Mouse (Mus musculus) MEL (cell line): Measurements from ENCODE around the gene Bnip2. TPM values are rescaled to one million over a fixed set of nuclear protein-coding genes. Genes with fewer than 3 reads are reported as not detected.

Experiments
- DNase-seq: peaks from one replicate; pipeline ENCODE4 v3.0.0; 2011; ENCODE audit warnings: low read depth, low spot score
- H3K27ac ChIP-seq: 2 replicates; pipeline ENCODE4 v1.5.1; 2012; ENCODE audit warnings: low read depth, mild to moderate bottlenecking, control low read depth, low read length, moderate library complexity; ENCODE audit not compliant: control insufficient read depth
- H3K27me3 ChIP-seq, 2 experiments: fragments of 150-350 bp in 1 of 2; sonication (generic) in 1 of 2; 2 replicates each; pipeline ENCODE4 v1.6.1; 2012; ENCODE audit warnings: low read length in 2 of 2, mild to moderate bottlenecking in 2 of 2, improper control_type of control experiment in 1 of 2, moderate library complexity in 1 of 2; ENCODE audit not compliant: insufficient read depth in 2 of 2, control insufficient read depth in 1 of 2
- H3K36me3 ChIP-seq, 2 experiments: 2 replicates each; pipeline ENCODE4 v1.6.1; 2012 to 2014; ENCODE audit warnings: low read length in 2 of 2, improper control_type of control experiment in 1 of 2, inconsistent platforms in 1 of 2, mild to moderate bottlenecking in 1 of 2; ENCODE audit not compliant: insufficient read depth in 2 of 2, control insufficient read depth in 1 of 2
- H3K4me1 ChIP-seq, 2 experiments: fragments of 150-350 bp in 1 of 2; sonication (generic) in 1 of 2; 2 replicates each; pipeline ENCODE4 v1.6.1; 2012; ENCODE audit warnings: low read length in 2 of 2, improper control_type of control experiment in 1 of 2, mild to moderate bottlenecking in 1 of 2; ENCODE audit not compliant: insufficient read depth in 2 of 2, control insufficient read depth in 1 of 2
- H3K4me3 ChIP-seq, 2 experiments: fragments of 150-350 bp in 1 of 2; sonication (generic) in 1 of 2; 2 replicates each; pipeline ENCODE4 v1.5.1; 2012; ENCODE audit warnings: low read depth in 2 of 2, low read length in 2 of 2, mild to moderate bottlenecking in 2 of 2, moderate library complexity in 2 of 2, control low read depth in 1 of 2, improper control_type of control experiment in 1 of 2; ENCODE audit not compliant: control insufficient read depth in 1 of 2, insufficient read depth in 1 of 2
- H3K79me2 ChIP-seq: 2 replicates; pipeline ENCODE4 v1.6.1; 2012; ENCODE audit warnings: mild to moderate bottlenecking, low read length, moderate library complexity; ENCODE audit not compliant: control insufficient read depth, poor library complexity, insufficient read depth
- H3K9ac ChIP-seq: 2 replicates; pipeline ENCODE4 v1.6.1; 2012; ENCODE audit warnings: low read depth, mild to moderate bottlenecking, control low read depth, low read length, moderate library complexity; ENCODE audit not compliant: control insufficient read depth, poor library complexity, severe bottlenecking
- H3K9me3 ChIP-seq: fragments of 150-350 bp; sonication (generic); replicated peaks from 2 replicates; pipeline ENCODE4 v1.6.1; 2012; ENCODE audit warnings: mild to moderate bottlenecking, low read length, improper control_type of control experiment, moderate library complexity; ENCODE audit not compliant: insufficient read depth
- BHLHE40 ChIP-seq: IDR thresholded peaks from 2 replicates; pipeline ENCODE4 v1.6.1; 2012; ENCODE audit warnings: low read depth, mild to moderate bottlenecking, inconsistent platforms, low read length, improper control_type of control experiment, borderline replicate concordance
- CHD1 ChIP-seq: IDR thresholded peaks from 2 replicates; pipeline ENCODE4 v1.6.1; 2012; ENCODE audit warnings: low read depth, mild to moderate bottlenecking, inconsistent platforms, low read length, improper control_type of control experiment
- CHD2 ChIP-seq: IDR thresholded peaks from 2 replicates; pipeline ENCODE4 v1.6.1; 2011; ENCODE audit warnings: low read length, improper control_type of control experiment
- CTCF ChIP-seq, 3 experiments: IDR thresholded peaks in 2 of 3; conservative IDR thresholded peaks in 1 of 3; 2 replicates each; pipeline ENCODE4 v1.5.1; 2011 to 2012; ENCODE audit warnings: low read length in 3 of 3, low read depth in 2 of 3, mild to moderate bottlenecking in 2 of 3, improper control_type of control experiment in 1 of 3, inconsistent platforms in 1 of 3, mixed read lengths in 1 of 3, moderate library complexity in 1 of 3; ENCODE audit not compliant: control insufficient read depth in 1 of 3, insufficient read depth in 1 of 3, poor library complexity in 1 of 3, severe bottlenecking in 1 of 3
- E2F4 ChIP-seq: IDR thresholded peaks from 2 replicates; pipeline ENCODE4 v1.6.1; 2011; ENCODE audit warnings: low read depth, low read length, improper control_type of control experiment, borderline replicate concordance
- ELF1 ChIP-seq: IDR thresholded peaks from 2 replicates; pipeline ENCODE4 v1.6.1; 2014; ENCODE audit warnings: low read depth, mild to moderate bottlenecking, inconsistent platforms, low read length, improper control_type of control experiment, moderate library complexity
- EP300 ChIP-seq, 2 experiments: IDR thresholded peaks; 2 replicates each; pipeline ENCODE4 v1.6.1; 2011; ENCODE audit warnings: improper control_type of control experiment in 2 of 2, low read length in 2 of 2, low read depth in 1 of 2, mild to moderate bottlenecking in 1 of 2
- ETS1 ChIP-seq: IDR thresholded peaks from 2 replicates; pipeline ENCODE4 v1.6.1; 2012; ENCODE audit warnings: low read depth, mild to moderate bottlenecking, inconsistent platforms, low read length, improper control_type of control experiment, moderate library complexity
- HCFC1 ChIP-seq: IDR thresholded peaks from 2 replicates; pipeline ENCODE4 v1.6.1; 2012; ENCODE audit warnings: low read depth, mild to moderate bottlenecking, inconsistent platforms, low read length, improper control_type of control experiment, moderate library complexity
- JUND ChIP-seq: IDR thresholded peaks from 2 replicates; pipeline ENCODE4 v1.6.1; 2011; ENCODE audit warnings: low read depth, mild to moderate bottlenecking, improper control_type of control experiment, low read length
- KAT2A ChIP-seq: conservative IDR thresholded peaks from 2 replicates; pipeline ENCODE4 v1.6.1; 2012; ENCODE audit warnings: low read depth, low read length, improper control_type of control experiment, inconsistent platforms
- MAFK ChIP-seq: IDR thresholded peaks from 2 replicates; pipeline ENCODE4 v1.6.1; 2011; ENCODE audit warnings: low read depth, mild to moderate bottlenecking, low read length, improper control_type of control experiment, borderline replicate concordance
- MAX ChIP-seq: IDR thresholded peaks from 2 replicates; pipeline ENCODE4 v1.6.1; 2011; ENCODE audit warnings: low read length, improper control_type of control experiment
- MAZ ChIP-seq: IDR thresholded peaks from 2 replicates; pipeline ENCODE4 v1.6.1; 2012; ENCODE audit warnings: low read depth, mild to moderate bottlenecking, inconsistent platforms, low read length, improper control_type of control experiment
- MEF2A ChIP-seq: IDR thresholded peaks from 2 replicates; pipeline ENCODE4 v1.6.1; 2014; ENCODE audit warnings: low read depth, mild to moderate bottlenecking, inconsistent platforms, low read length, improper control_type of control experiment; ENCODE audit not compliant: poor library complexity, insufficient replicate concordance, severe bottlenecking; ENCODE audit errors: extremely low read depth
- MXI1 ChIP-seq: IDR thresholded peaks from 2 replicates; pipeline ENCODE4 v1.6.1; 2011; ENCODE audit warnings: mild to moderate bottlenecking, low read depth, low read length, improper control_type of control experiment
- MYB ChIP-seq: IDR thresholded peaks from 2 replicates; pipeline ENCODE4 v1.6.1; 2011; ENCODE audit warnings: mild to moderate bottlenecking, low read depth, low read length, improper control_type of control experiment
- NELFE ChIP-seq: IDR thresholded peaks from 2 replicates; pipeline ENCODE4 v1.6.1; 2011; ENCODE audit warnings: low read depth, low read length, improper control_type of control experiment
- NRF1 ChIP-seq: IDR thresholded peaks from 2 replicates; pipeline ENCODE4 v1.6.1; 2014; ENCODE audit warnings: low read depth, mild to moderate bottlenecking, inconsistent platforms, low read length, improper control_type of control experiment, moderate library complexity; ENCODE audit not compliant: poor library complexity, insufficient read depth, severe bottlenecking
- POLR2A ChIP-seq, 2 experiments: IDR thresholded peaks; 2 replicates each; pipeline ENCODE4 v1.6.1; 2011 to 2012; ENCODE audit warnings: low read length in 2 of 2, mild to moderate bottlenecking in 2 of 2, control low read depth in 1 of 2, improper control_type of control experiment in 1 of 2, low read depth in 1 of 2, moderate library complexity in 1 of 2; ENCODE audit not compliant: control insufficient read depth in 1 of 2, insufficient read depth in 1 of 2, poor library complexity in 1 of 2
- POLR2AphosphoS2 ChIP-seq: IDR thresholded peaks from 2 replicates; pipeline ENCODE4 v1.6.1; 2011; ENCODE audit warnings: low read length, improper control_type of control experiment
- RAD21 ChIP-seq: IDR thresholded peaks from 2 replicates; pipeline ENCODE4 v1.6.1; 2011; ENCODE audit warnings: mild to moderate bottlenecking, low read depth, low read length, improper control_type of control experiment
- RCOR1 ChIP-seq: IDR thresholded peaks from 2 replicates; pipeline ENCODE4 v1.6.1; 2012; ENCODE audit warnings: low read depth, mild to moderate bottlenecking, inconsistent platforms, low read length, improper control_type of control experiment
- SIN3A ChIP-seq: IDR thresholded peaks from 2 replicates; pipeline ENCODE4 v1.6.1; 2012; ENCODE audit warnings: low read length, improper control_type of control experiment, inconsistent platforms
- SMC3 ChIP-seq: IDR thresholded peaks from 2 replicates; pipeline ENCODE4 v1.6.1; 2011; ENCODE audit warnings: low read depth, low read length, improper control_type of control experiment
- TAL1 ChIP-seq: IDR thresholded peaks from 2 replicates; pipeline ENCODE4 v1.6.1; 2012; ENCODE audit warnings: mild to moderate bottlenecking, inconsistent platforms, low read length, moderate library complexity, mixed read lengths
- TBP ChIP-seq: IDR thresholded peaks from 2 replicates; pipeline ENCODE4 v1.8.0; 2011; ENCODE audit warnings: low read depth, low read length, improper control_type of control experiment
- TCF12 ChIP-seq: IDR thresholded peaks from 2 replicates; pipeline ENCODE4 v1.6.1; 2014; ENCODE audit warnings: low read depth, mild to moderate bottlenecking, inconsistent platforms, low read length, improper control_type of control experiment, moderate library complexity
- UBTF ChIP-seq: IDR thresholded peaks from 2 replicates; pipeline ENCODE4 v1.6.1; 2012; ENCODE audit warnings: low read depth, mild to moderate bottlenecking, inconsistent platforms, low read length, improper control_type of control experiment, moderate library complexity, borderline replicate concordance; ENCODE audit not compliant: insufficient read depth
- USF2 ChIP-seq, 2 experiments: IDR thresholded peaks; 2 replicates each; pipeline ENCODE4 v1.6.1; 2011 to 2012; ENCODE audit warnings: improper control_type of control experiment in 2 of 2, low read length in 2 of 2, borderline replicate concordance in 1 of 2, inconsistent platforms in 1 of 2, low read depth in 1 of 2, mild to moderate bottlenecking in 1 of 2; ENCODE audit not compliant: insufficient read depth in 1 of 2
- ZMIZ1 ChIP-seq: IDR thresholded peaks from 2 replicates; pipeline ENCODE4 v1.6.1; 2012; ENCODE audit warnings: low read depth, mild to moderate bottlenecking, inconsistent platforms, low read length, improper control_type of control experiment, moderate library complexity
- polyA plus RNA-seq, 2 experiments: library from polyadenylated mRNA; stranded (reverse) in 1 of 2; unstranded in 1 of 2; fragments of >175 nt in 1 of 2; fragments of >200 nt in 1 of 2; gene quantifications; 2 replicates each; pipeline versions ENCODE4 v1.2.1 to v1.2.4; 2012; ENCODE audit warnings: low replicate concordance in 2 of 2, low read depth in 1 of 2; ENCODE audit not compliant: insufficient read length in 2 of 2, insufficient read depth in 1 of 2, missing spikeins in 1 of 2
- total RNA-seq: library from RNA; depleted of rRNA; stranded (reverse); fragments of 300-350 nt; gene quantifications from 2 replicates; pipeline ENCODE4 v1.2.3, GENCODE M21; 2012

Bnip2 gene
- total and polyA plus RNA-seq, 3 experiments, result 49.7 to 57.2 TPM; not detected in 1

DNA sequence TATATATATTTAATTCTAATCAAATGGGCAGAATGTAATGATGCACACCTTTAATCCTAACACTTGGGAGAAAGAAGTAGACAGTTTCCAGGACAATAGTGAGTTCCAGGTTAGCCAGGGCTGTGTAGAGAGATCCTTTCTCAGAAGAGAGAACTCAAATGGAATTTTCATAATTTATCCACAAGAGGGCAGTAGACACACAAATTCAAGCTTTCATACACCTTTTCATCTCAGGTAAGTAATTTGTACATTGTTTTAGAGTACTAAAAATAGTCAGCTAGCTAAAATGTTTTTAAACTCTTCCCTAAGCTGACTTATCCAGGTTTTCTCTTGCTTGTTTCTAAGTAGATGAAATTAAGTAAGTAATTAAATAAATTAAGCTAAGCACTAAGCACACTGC is 29.6 kb downstream of the Bnip2 start:
- H3K9ac ChIP-seq, result no peak overlapping the region
- peak; percentile 48 for DNase-seq
- H3K4me1 ChIP-seq, result peaks cover 2 to 19% of the 10 kb centered on the region in 2 experiments
- no peak overlapping the region for H3K27ac ChIP-seq
- peaks cover 16 to 34% of the 10 kb centered on the region in 2 experiments for H3K36me3 ChIP-seq
- TF ChIP-seq CTCF (IDR thresholded peaks at IDR 0.05 in 2 of 3, conservative IDR thresholded peaks at IDR 0.05 in 1 of 3; ENCODE audit: control insufficient read depth in 1 of 3, insufficient read depth in 1 of 3, low read depth in 2 of 3, low read length in 3 of 3, poor library complexity in 1 of 3, severe bottlenecking in 1 of 3) (peak in 2 of 3 experiments; percentile 38 to 57; a peak in 4 of 6 replicates), MAFK (no peak), MAX (no peak), EP300 (IDR thresholded peaks at IDR 0.05; ENCODE audit: low read depth in 1 of 2, low read length in 2 of 2) (no peak), ETS1 (no peak), SMC3 (peak; percentile 41), MYB (no peak), TCF12 (no peak), RCOR1 (no peak), ELF1 (no peak), POLR2AphosphoS2 (no peak), RAD21 (peak; percentile 43)
- no peaks in the 10 kb centered on the region for H3K27me3 ChIP-seq
- peaks cover 6% of the 10 kb centered on the region for H3K79me2 ChIP-seq
- no peak overlapping the region for H3K4me3 ChIP-seq
- no peaks in the 10 kb centered on the region for H3K9me3 ChIP-seq

DNA sequence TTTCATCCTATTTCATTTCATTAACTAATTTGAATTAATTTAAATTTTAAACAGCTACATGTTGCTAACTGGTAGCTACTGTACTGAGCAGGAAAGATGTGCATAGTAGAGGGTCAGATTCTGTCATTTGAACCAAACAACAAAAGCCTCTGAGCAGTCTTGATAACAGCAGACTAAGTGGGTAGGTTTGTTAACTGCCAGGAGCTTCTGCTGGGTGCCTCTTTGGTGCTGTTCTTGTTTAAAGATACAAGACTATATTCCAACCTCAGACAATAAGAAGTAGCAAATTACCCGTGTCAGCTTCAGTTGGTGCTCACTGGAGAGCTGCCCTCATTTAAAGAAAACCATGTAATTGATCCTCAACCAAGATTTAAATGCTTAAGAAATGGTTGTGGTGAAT is 32.3 kb downstream of the Bnip2 start:
- no peak overlapping the region for H3K27ac ChIP-seq
- H3K9ac ChIP-seq, result no peak overlapping the region
- H3K79me2 ChIP-seq, result no peaks in the 10 kb centered on the region
- DNase-seq, result peak; percentile 57
- peaks cover 6 to 13% of the 10 kb centered on the region in 2 experiments; a peak in 3 of 4 replicates for H3K4me1 ChIP-seq
- H3K4me3 ChIP-seq, result no peak overlapping the region
- H3K27me3 ChIP-seq, result no peaks in the 10 kb centered on the region
- H3K9me3 ChIP-seq, result no peaks in the 10 kb centered on the region
- peaks cover 10 to 23% of the 10 kb centered on the region in 2 experiments for H3K36me3 ChIP-seq
- TF ChIP-seq USF2 (IDR thresholded peaks at IDR 0.05; ENCODE audit: borderline replicate concordance in 1 of 2, insufficient read depth in 1 of 2, low read depth in 1 of 2, low read length in 2 of 2) (no peak), TBP (no peak), MAX (no peak), RAD21 (no peak), CTCF (IDR thresholded peaks at IDR 0.05 in 2 of 3, conservative IDR thresholded peaks at IDR 0.05 in 1 of 3; ENCODE audit: control insufficient read depth in 1 of 3, insufficient read depth in 1 of 3, low read depth in 2 of 3, low read length in 3 of 3, poor library complexity in 1 of 3, severe bottlenecking in 1 of 3) (no peak), RCOR1 (no peak), CHD1 (no peak), TCF12 (0 out of 2 replicates have a peak, but pooled peaks have one; percentile 10), E2F4 (no peak), NELFE (no peak), MEF2A (no peak), MXI1 (no peak), UBTF (no peak), KAT2A (no peak), ZMIZ1 (no peak), TAL1 (peak; percentile 18; the same call in 1 of the 2 replicates), CHD2 (no peak), NRF1 (no peak), HCFC1 (no peak), BHLHE40 (no peak), SIN3A (no peak), JUND (no peak), SMC3 (no peak), MAZ (no peak), POLR2A (IDR thresholded peaks at IDR 0.05; ENCODE audit: control insufficient read depth in 1 of 2, insufficient read depth in 1 of 2, low read depth in 1 of 2, low read length in 2 of 2, poor library complexity in 1 of 2) (no peak), MYB (no peak)
